Mouse (Mus musculus): ENCODE results near the gene Vgll4. TPM values are rescaled to one million over a fixed set of nuclear protein-coding genes. Genes with fewer than 3 reads are reported as not detected.
A peak's percentile ranks its signal among the peaks of the same experiment; 100 is the strongest.

Gene Vgll4
- polyA plus RNA-seq, 1 experiment = 0.35 TPM

DNA sequence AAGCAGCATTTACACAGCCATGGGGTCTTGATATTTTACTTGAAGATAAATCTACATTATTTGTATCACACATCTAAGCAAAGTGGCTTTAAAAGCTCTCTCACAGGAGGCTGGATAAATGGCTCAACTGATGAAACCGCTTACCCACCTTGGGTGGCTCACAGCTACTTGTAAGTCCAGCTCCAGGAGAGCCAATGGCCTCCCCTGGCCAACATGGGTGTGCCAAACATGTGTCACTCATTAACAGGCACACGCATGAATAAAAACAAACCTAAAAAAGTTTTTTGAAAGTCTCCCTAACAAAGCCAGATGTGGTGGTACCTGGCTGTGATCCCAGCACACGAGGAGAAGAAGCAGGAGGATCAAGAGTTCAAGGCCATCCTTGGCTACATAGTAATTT, 34.4 kb downstream of the Vgll4 start:
- H3K36me3 ChIP-seq (ENCODE audit: control insufficient read depth) = no peaks in the 10 kb centered on the region
- TF ChIP-seq GATA1 (IDR thresholded peaks at IDR 0.05; ENCODE audit: low read length) (no peak), TAL1 (IDR thresholded peaks at IDR 0.05; ENCODE audit: low read length) (no peak)
- H3K27me3 ChIP-seq (ENCODE audit: control insufficient read depth) = no peaks in the 10 kb centered on the region
- no peaks in the 10 kb centered on the region for H3K9me3 ChIP-seq (ENCODE audit: control insufficient read depth, low read length)
- H3K4me1 ChIP-seq (ENCODE audit: control insufficient read depth) = no peaks in the 10 kb centered on the region
- no peak overlapping the region for H3K4me3 ChIP-seq (replicated peaks)

DNA sequence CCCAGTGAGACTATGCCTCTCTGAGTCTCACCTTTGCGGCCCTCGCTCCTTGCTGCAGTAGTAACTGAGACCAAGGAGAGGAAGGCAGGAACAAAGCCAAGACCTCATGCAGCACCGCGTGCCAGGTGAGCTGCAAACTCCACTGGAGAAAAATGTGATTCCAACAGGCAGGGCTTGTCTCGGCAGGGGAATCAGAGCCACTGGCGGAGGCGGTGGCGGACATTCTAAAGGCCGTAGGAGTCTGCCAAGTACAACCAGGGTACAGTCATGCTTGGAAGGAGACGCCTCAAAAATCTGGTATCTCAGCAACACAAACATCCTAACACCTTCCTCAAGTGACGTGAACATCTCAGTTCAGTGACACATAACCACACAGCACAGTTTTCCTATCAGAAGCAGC, 35.7 kb downstream of the Vgll4 start:
- no peak for TF ChIP-seq TAL1 (IDR thresholded peaks at IDR 0.05; ENCODE audit: low read length)
- TF ChIP-seq GATA1 (IDR thresholded peaks at IDR 0.05; ENCODE audit: low read length) = no peak
- Histone ChIP-seq H3K27me3 (ENCODE audit: control insufficient read depth) (no peaks in the 10 kb centered on the region), H3K4me3 (replicated peaks) (no peak overlapping the region)

DNA sequence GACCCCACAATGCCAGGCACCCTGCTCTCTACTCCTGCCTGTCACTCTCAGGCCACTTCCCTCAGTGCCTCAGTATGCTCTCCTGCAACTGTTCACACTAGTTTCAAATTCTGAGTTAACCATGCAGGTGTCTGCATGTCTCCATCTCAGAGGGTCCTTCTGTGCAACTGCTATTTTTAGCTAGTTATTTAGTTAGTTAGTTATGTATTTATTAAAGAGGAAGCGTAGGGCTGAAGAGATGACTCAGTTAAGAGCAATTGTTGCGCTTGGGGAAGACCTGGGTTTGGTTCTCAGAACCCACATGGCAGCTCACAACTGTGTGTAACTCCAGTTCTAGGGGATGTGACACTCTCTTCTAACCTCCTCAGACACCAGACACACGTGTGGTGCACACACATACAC, 36.8 kb downstream of the Vgll4 start:
- Histone ChIP-seq H3K9me3 (ENCODE audit: control insufficient read depth, low read length) (no peaks in the 10 kb centered on the region), H3K36me3 (ENCODE audit: control insufficient read depth) (no peaks in the 10 kb centered on the region), H3K4me3 (replicated peaks) (no peak overlapping the region), H3K27me3 (ENCODE audit: control insufficient read depth) (no peaks in the 10 kb centered on the region), H3K4me1 (ENCODE audit: control insufficient read depth) (peaks cover 3% of the 10 kb centered on the region)
- TF ChIP-seq GATA1 (IDR thresholded peaks at IDR 0.05; ENCODE audit: low read length) = no peak
- TF ChIP-seq TAL1 (IDR thresholded peaks at IDR 0.05; ENCODE audit: low read length) = no peak

More for the DNA sequence above, 35.7 kb downstream of the Vgll4 start:
- Histone ChIP-seq H3K4me1 (ENCODE audit: control insufficient read depth) (peaks cover 3% of the 10 kb centered on the region), H3K9me3 (ENCODE audit: control insufficient read depth, low read length) (no peaks in the 10 kb centered on the region), H3K36me3 (ENCODE audit: control insufficient read depth) (no peaks in the 10 kb centered on the region)

DNA sequence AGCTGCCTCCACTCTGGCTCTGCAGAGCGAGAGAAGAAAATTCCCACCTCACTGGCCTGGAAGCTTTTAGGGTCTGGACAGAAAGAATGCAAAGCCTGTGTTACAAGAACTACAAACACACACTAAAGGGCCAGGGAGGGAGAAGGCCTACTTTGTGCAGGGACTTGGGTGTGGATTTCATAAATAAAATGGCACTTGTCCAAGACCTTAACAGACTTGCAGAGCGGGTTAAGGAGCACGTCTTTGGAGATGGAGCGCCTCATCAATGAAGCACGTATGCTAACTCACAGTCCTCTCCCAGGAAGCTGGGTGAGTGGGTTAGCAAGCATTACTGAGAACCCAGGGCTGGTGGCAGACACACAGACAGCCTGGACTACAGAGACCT, 37.7 kb downstream of the Vgll4 start:
- H3K36me3 ChIP-seq (ENCODE audit: control insufficient read depth) = no peaks in the 10 kb centered on the region
- TF ChIP-seq TAL1 (IDR thresholded peaks at IDR 0.05; ENCODE audit: low read length) = no peak
- TF ChIP-seq GATA1 (IDR thresholded peaks at IDR 0.05; ENCODE audit: low read length) = no peak
- H3K4me3 ChIP-seq (replicated peaks) = no peak overlapping the region
- no peaks in the 10 kb centered on the region for H3K27me3 ChIP-seq (ENCODE audit: control insufficient read depth)
- peaks cover 3% of the 10 kb centered on the region for H3K4me1 ChIP-seq (ENCODE audit: control insufficient read depth)
- peaks cover 1% of the 10 kb centered on the region for H3K9me3 ChIP-seq (ENCODE audit: control insufficient read depth, low read length)

DNA sequence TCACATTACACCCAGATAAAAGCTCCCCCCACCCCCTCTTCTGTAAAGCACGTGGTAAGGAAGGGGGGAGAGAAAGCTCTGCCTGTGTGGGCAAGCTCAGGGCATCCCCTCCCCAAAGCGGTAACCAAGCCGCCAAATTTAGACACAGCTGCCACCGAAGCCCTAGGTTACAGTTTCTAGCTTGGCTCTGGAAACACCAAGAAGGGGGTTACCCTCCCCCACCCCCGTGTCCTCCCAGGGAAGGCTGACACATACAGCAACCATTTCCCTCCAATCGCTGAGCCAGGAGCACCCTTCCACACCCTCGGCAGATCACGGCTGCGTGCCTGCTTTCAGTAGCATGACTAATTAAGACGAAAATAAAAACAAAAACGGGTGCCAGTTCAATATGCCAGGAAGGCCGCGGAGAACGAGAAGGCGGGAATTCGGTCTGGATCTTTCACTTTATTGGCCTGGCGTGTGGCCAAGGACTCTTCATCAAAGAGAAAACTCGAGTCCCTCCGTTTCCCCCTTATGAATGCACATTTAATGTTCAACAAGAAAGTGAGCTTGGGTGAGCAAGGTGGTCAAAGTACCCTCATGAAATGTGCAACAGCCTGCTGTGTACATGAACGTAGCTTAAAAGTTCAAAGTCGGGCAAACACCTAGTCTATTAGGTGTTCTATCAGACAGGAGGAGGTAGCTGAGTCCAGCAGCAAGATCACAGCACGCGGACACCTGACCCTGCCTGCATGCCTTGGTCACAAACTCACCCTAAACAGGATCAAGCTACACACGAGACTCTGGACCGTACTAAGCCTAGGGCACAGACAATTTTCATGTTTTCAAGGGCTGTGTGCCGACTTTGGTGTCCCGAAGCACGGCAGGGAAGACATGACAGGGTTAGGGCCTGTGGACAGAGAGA, 38.3 kb downstream of the Vgll4 start:
- TF ChIP-seq GATA1 (IDR thresholded peaks at IDR 0.05; ENCODE audit: low read length) (no peak), TAL1 (IDR thresholded peaks at IDR 0.05; ENCODE audit: low read length) (no peak)
- no peaks in the 10 kb centered on the region for H3K36me3 ChIP-seq (ENCODE audit: control insufficient read depth)
- H3K4me1 ChIP-seq (ENCODE audit: control insufficient read depth) = peaks cover 3% of the 10 kb centered on the region
- H3K27me3 ChIP-seq (ENCODE audit: control insufficient read depth) = no peaks in the 10 kb centered on the region
- H3K9me3 ChIP-seq (ENCODE audit: control insufficient read depth, low read length) = peaks cover 5% of the 10 kb centered on the region
- H3K4me3 ChIP-seq (replicated peaks) = no peak overlapping the region

DNA sequence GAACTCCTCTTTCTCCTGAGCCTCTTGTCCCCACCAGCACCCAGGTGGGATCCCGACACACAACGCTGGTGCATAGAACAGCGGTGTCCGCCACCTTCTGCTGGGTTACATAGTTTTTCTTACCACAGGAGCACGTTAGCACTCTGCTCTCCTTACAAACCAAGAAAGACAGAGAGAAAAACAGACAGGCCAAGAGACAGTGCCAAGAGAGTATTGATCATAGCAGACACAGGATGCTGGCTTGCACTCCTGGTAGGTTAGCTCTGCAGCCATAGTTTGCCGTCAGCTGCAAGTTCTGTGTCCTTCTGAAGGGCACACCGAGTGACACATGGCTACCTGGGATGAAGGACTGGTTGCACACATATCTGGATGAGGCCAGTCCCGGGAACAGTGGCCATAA, 39.1 kb downstream of the Vgll4 start:
- Histone ChIP-seq H3K27me3 (ENCODE audit: control insufficient read depth) (no peaks in the 10 kb centered on the region), H3K9me3 (ENCODE audit: control insufficient read depth, low read length) (peaks cover 5% of the 10 kb centered on the region), H3K4me1 (ENCODE audit: control insufficient read depth) (peaks cover 3% of the 10 kb centered on the region), H3K4me3 (replicated peaks) (no peak overlapping the region), H3K36me3 (ENCODE audit: control insufficient read depth) (no peaks in the 10 kb centered on the region)
- no peak for TF ChIP-seq GATA1 (IDR thresholded peaks at IDR 0.05; ENCODE audit: low read length)
- TF ChIP-seq TAL1 (IDR thresholded peaks at IDR 0.05; ENCODE audit: low read length) = no peak

DNA sequence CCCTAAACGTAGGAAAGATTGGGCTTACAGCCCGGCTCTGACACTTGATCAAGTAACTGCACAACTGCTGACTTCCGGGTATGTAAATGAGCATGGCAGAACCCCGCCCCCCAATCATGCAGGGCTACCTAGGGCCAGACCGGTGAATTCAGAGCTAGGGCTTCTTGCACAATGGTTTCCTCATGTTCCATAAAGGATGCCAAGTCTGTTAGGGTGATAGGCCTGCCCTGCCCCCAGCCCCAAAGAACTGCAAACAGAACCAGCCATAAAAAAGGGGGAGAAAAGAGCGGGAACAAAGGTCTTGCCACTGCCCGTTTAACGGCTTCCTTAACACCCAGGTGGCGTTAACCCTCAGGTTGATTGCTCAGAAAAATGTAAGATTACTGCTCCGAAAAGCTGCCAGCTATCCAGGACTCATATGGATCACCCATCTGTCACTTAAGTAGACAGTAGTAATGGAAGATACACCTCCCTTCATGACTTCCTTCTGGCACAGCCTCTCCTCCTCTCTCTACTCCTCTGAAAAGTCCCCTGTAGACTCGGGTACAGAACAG, 39.7 kb downstream of the Vgll4 start:
- TF ChIP-seq GATA1 (IDR thresholded peaks at IDR 0.05; ENCODE audit: low read length) (no peak), TAL1 (IDR thresholded peaks at IDR 0.05; ENCODE audit: low read length) (no peak)
- no peaks in the 10 kb centered on the region for H3K27me3 ChIP-seq (ENCODE audit: control insufficient read depth)
- peak overlapping the region; percentile 13 for H3K4me3 ChIP-seq (replicated peaks)
- no peaks in the 10 kb centered on the region for H3K36me3 ChIP-seq (ENCODE audit: control insufficient read depth)
- H3K9me3 ChIP-seq (ENCODE audit: control insufficient read depth, low read length) = peaks cover 5% of the 10 kb centered on the region
- peaks cover 3% of the 10 kb centered on the region for H3K4me1 ChIP-seq (ENCODE audit: control insufficient read depth)

DNA sequence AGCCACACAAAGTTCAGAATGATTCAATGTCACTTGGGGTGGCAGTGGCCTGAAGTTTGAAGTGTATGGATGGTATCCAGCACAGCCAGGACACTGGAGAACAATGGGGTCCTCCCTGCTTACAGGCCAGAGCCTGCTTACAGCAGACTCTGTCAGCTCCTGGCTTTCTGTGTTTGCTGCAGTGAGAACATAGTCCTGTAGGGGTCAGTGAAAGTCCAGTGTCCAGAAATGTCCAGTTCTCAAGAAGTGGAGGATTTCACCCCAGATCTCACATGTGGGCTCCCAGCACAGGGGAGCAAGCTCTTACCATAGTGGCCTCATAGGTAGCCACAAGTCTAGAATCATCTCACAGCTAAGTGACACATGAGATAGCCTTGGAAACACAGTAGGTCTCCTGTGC, 40.4 kb downstream of the Vgll4 start:
- Histone ChIP-seq H3K4me3 (replicated peaks) (no peak overlapping the region), H3K9me3 (ENCODE audit: control insufficient read depth, low read length) (peaks cover 5% of the 10 kb centered on the region), H3K27me3 (ENCODE audit: control insufficient read depth) (no peaks in the 10 kb centered on the region), H3K36me3 (ENCODE audit: control insufficient read depth) (no peaks in the 10 kb centered on the region), H3K4me1 (ENCODE audit: control insufficient read depth) (peaks cover 3% of the 10 kb centered on the region)
- TF ChIP-seq TAL1 (IDR thresholded peaks at IDR 0.05; ENCODE audit: low read length) (no peak), GATA1 (IDR thresholded peaks at IDR 0.05; ENCODE audit: low read length) (no peak)

DNA sequence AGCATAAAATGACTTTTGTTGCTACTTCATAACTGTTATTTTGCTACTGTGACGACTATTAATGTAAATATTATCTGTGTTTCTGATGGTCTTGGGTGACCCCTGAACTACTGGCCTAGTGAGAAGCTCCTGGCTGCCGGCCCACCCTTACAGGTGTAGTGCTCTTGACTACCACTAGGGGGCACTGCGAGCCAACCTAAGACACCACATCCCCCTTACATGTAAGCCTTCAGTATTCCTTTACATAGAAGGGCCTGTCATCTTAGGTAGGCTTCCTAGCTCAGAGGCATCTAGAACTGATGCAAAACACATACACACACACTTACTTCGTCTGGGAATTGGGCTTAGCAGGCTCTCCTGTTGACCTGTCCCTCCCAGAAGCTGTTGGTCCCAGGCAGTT, 41.3 kb downstream of the Vgll4 start:
- no peaks in the 10 kb centered on the region for H3K27me3 ChIP-seq (ENCODE audit: control insufficient read depth)

More for the DNA sequence above, 41.3 kb downstream of the Vgll4 start:
- Histone ChIP-seq H3K4me1 (ENCODE audit: control insufficient read depth) (peaks cover 3% of the 10 kb centered on the region), H3K9me3 (ENCODE audit: control insufficient read depth, low read length) (peaks cover 5% of the 10 kb centered on the region), H3K36me3 (ENCODE audit: control insufficient read depth) (no peaks in the 10 kb centered on the region), H3K4me3 (replicated peaks) (no peak overlapping the region)
- TF ChIP-seq GATA1 (IDR thresholded peaks at IDR 0.05; ENCODE audit: low read length) (no peak), TAL1 (IDR thresholded peaks at IDR 0.05; ENCODE audit: low read length) (no peak)

Measured in erythroblast, embryonic 14.5 days (primary cell).